Mouse (Mus musculus) kidney, postnatal 0 days (tissue): ENCODE data around the gene Trim54. TPM values are rescaled to one million over a fixed set of nuclear protein-coding genes. Genes with fewer than 3 reads are reported as not detected.

Experiments
- ATAC-seq: fragments of 200-750 bp; cut with Nextera tagmentation; replicated peaks from 2 replicates; pipeline ENCODE4 v1.8.0; 2017; ENCODE audit warnings: low read depth, moderate number of reproducible peaks, moderate TSS enrichment, moderate library complexity; ENCODE audit not compliant: low FRiP score
- DNase-seq: peaks from one replicate; pipeline ENCODE4 v3.0.0-alpha.2; 2016; ENCODE audit warnings: low spot score
- H3K27ac ChIP-seq: fragments of 300-500 bp; sonication (generic); 2 replicates; pipeline ENCODE4 v1.5.1; 2014; ENCODE audit warnings: mild to moderate bottlenecking
- H3K27me3 ChIP-seq: fragments of 300-500 bp; sonication (generic); 2 replicates; pipeline ENCODE4 v1.6.1; 2014; ENCODE audit warnings: low read length, mixed read lengths; ENCODE audit not compliant: insufficient read depth
- H3K36me3 ChIP-seq: fragments of 300-500 bp; sonication (generic); 2 replicates; pipeline ENCODE4 v1.6.1; 2014; ENCODE audit warnings: low read length, mixed read lengths; ENCODE audit not compliant: insufficient read depth
- H3K4me1 ChIP-seq: fragments of 300-500 bp; sonication (generic); replicated peaks from 2 replicates; pipeline ENCODE4 v1.6.1; 2014; ENCODE audit warnings: antibody characterized with exemption, low read length, mixed read lengths; ENCODE audit not compliant: insufficient read depth
- H3K4me2 ChIP-seq: fragments of 300-500 bp; sonication (generic); 2 replicates; pipeline ENCODE4 v1.6.1; 2014; ENCODE audit warnings: mild to moderate bottlenecking, low read length, moderate library complexity, mixed read lengths
- H3K4me3 ChIP-seq: fragments of 300-500 bp; sonication (generic); replicated peaks from 2 replicates; pipeline ENCODE4 v1.5.1; 2014; ENCODE audit warnings: low read depth, low read length
- H3K9ac ChIP-seq: fragments of 300-500 bp; sonication (generic); 2 replicates; pipeline ENCODE4 v1.6.1; 2014; ENCODE audit warnings: low read depth, low read length
- H3K9me3 ChIP-seq: fragments of 300-500 bp; sonication (generic); replicated peaks from 2 replicates; pipeline ENCODE4 v1.6.1; 2016; ENCODE audit warnings: low read length, inconsistent platforms, mixed read lengths
- CTCF ChIP-seq: IDR thresholded peaks from 2 replicates; pipeline ENCODE4 v1.5.1; 2016; ENCODE audit warnings: antibody characterized with exemption, low read depth, mild to moderate bottlenecking, moderate library complexity
- whole genome bisulfite sequencing: fragments of 180-500 bp; shearing (Covaris S2); extraction: QIAGEN DNeasy Blood & Tissue Kit; methylation state at CpG from one replicate; pipeline ENCODE4 v1.1.7; 2014; 5-methylcytosine and 5-hydroxymethylcytosine counted together
- polyA plus RNA-seq: library from polyadenylated mRNA; unstranded; fragments of >200 nt; fragmentation: Nextera tagmentation; extraction: Ambion mirVana; gene quantifications from 2 replicates; pipeline ENCODE4 v1.2.1, GENCODE M21; 2015

The Trim54 gene
- polyA plus RNA-seq, 1 experiment from 2014 or later = not detected

- H3K27me3 ChIP-seq = peaks cover 23% of the 10 kb centered on the region
- no peaks in the 10 kb centered on the region for H3K36me3 ChIP-seq
- DNase-seq (no peak), ATAC-seq (no peak)
- H3K4me3 ChIP-seq = no peak overlapping the region
- H3K4me1 ChIP-seq = peaks cover 7% of the 10 kb centered on the region
- no peak for TF ChIP-seq CTCF
- 36% methylated on average over 7 of the region's 7 CpGs for WGBS
- no peaks in the 10 kb centered on the region for H3K9me3 ChIP-seq
- H3K4me2 ChIP-seq = no peak overlapping the region
- H3K9ac ChIP-seq = no peak overlapping the region
- H3K27ac ChIP-seq = no peak overlapping the region
Measured at GRCm38 (mm10) chr5:31086606-31087005, 29.9 kb upstream of the Trim54 start.

GRCm38 (mm10) chr5:31087131-31087530 lies 29.4 kb upstream of the Trim54 start:
- no peaks in the 10 kb centered on the region for H3K36me3 ChIP-seq
- no peak for TF ChIP-seq CTCF

GRCm38 (mm10) chr5:31092231-31092975 lies 24.1 kb upstream of the Trim54 start:
- TF ChIP-seq CTCF = no peak
- ATAC-seq (no peak), DNase-seq (no peak)
- Histone ChIP-seq H3K4me1 (peaks cover 24% of the 10 kb centered on the region), H3K27ac (no peak overlapping the region), H3K27me3 (peaks cover 67% of the 10 kb centered on the region), H3K9ac (0 out of 2 replicates have a peak overlapping the region, but pooled peaks have one; percentile 5), H3K9me3 (no peaks in the 10 kb centered on the region), H3K36me3 (no peaks in the 10 kb centered on the region), H3K4me3 (peak overlapping the region; percentile 33), H3K4me2 (peak overlapping the region; percentile 55)
- WGBS = 3% methylated on average over 49 of the region's 53 CpGs

More at GRCm38 (mm10) chr5:31087131-31087530, 29.4 kb upstream of the Trim54 start:
- 65% methylated on average over 2 of the region's 2 CpGs for WGBS
- H3K9ac ChIP-seq = no peak overlapping the region
- DNase-seq (no peak), ATAC-seq (no peak)
- H3K9me3 ChIP-seq = no peaks in the 10 kb centered on the region
- no peak overlapping the region for H3K27ac ChIP-seq
- peaks cover 29% of the 10 kb centered on the region for H3K27me3 ChIP-seq
- peaks cover 7% of the 10 kb centered on the region for H3K4me1 ChIP-seq
- H3K4me3 ChIP-seq = no peak overlapping the region
- no peak overlapping the region for H3K4me2 ChIP-seq

GRCm38 (mm10) chr5:31093151-31094041 lies 23.1 kb upstream of the Trim54 start:
- peaks cover 24% of the 10 kb centered on the region for H3K4me1 ChIP-seq
- no peak overlapping the region for H3K27ac ChIP-seq
- H3K9me3 ChIP-seq = no peaks in the 10 kb centered on the region
- peak overlapping the region; percentile 55 for H3K4me2 ChIP-seq
- 2% methylated on average over 44 of the region's 54 CpGs for WGBS
- peak overlapping the region; percentile 33 for H3K4me3 ChIP-seq
- DNase-seq = no peak
- TF ChIP-seq CTCF = no peak
- peaks cover 71% of the 10 kb centered on the region for H3K27me3 ChIP-seq
- 0 out of 2 replicates have a peak overlapping the region, but pooled peaks have one; percentile 5 for H3K9ac ChIP-seq
- 0 out of 2 replicates have a peak, but pooled peaks have one; percentile 40 for ATAC-seq
- no peaks in the 10 kb centered on the region for H3K36me3 ChIP-seq

GRCm38 (mm10) chr5:31094100-31094798 lies 22.3 kb upstream of the Trim54 start:
- H3K27ac ChIP-seq = no peak overlapping the region
- H3K27me3 ChIP-seq = peaks cover 71% of the 10 kb centered on the region
- DNase-seq = no peak
- H3K4me2 ChIP-seq = peak overlapping the region; percentile 53
- H3K4me3 ChIP-seq = peak overlapping the region; percentile 29
- H3K4me1 ChIP-seq = peaks cover 24% of the 10 kb centered on the region
- under 1% methylated on average over 29 of the region's 29 CpGs for WGBS
- no peak for ATAC-seq
- TF ChIP-seq CTCF = no peak
- no peaks in the 10 kb centered on the region for H3K9me3 ChIP-seq
- no peak overlapping the region for H3K9ac ChIP-seq
- H3K36me3 ChIP-seq = no peaks in the 10 kb centered on the region
